In genomic region chr8:46365711-46366110, GRCm38 (mm10) we compare ENCODE assay signal across 21 mouse cellular contexts.
DNase-seq lines count a peak whose midpoint lies in the region; ATAC-seq and TF ChIP-seq lines count a peak whose summit lies in the region.
"Had no signal": no experiment of that assay in that cellular context is flagged by ENCODE, and none has a peak within 500 bp of the region (broad histone marks: within the 10 kb centered on the region; RNA-seq: fewer than 3 reads in every experiment).

No protein-coding gene starts in this region.

- intact Hi-C loops in heart, postnatal 14 days (cut with DNase I) = no loop called here

- no peak overlapping the region for H3K4me3 ChIP-seq in kidney, adult 2 months (ENCODE audit: insufficient read depth, low read depth, low read length)
- no peak overlapping the region for H3K4me3 ChIP-seq in liver, adult 2 months (ENCODE audit: insufficient read depth, low read depth, low read length)
- no peak overlapping the region for H3K4me3 ChIP-seq in liver, embryonic 11.5 days (ENCODE audit: low read depth, low read length)
- H3K4me3 ChIP-seq: embryonic facial prominence, embryonic 12.5 days; embryonic facial prominence, embryonic 15.5 days; forebrain, embryonic 15.5 days; heart, embryonic 13.5 days; hindbrain, embryonic 12.5 days; hindbrain, embryonic 15.5 days had no signal

- H3K27ac ChIP-seq in kidney, adult 2 months (ENCODE audit: insufficient read depth, low read depth, low read length) = no peak overlapping the region
- no peak overlapping the region for H3K27ac ChIP-seq in liver, adult 2 months (replicated peaks; ENCODE audit: insufficient read depth, low read depth, low read length)
- no peak overlapping the region for H3K27ac ChIP-seq in liver, embryonic 11.5 days (ENCODE audit: low read depth, low read length)
- H3K27ac ChIP-seq: embryonic facial prominence, embryonic 12.5 days; embryonic facial prominence, embryonic 15.5 days; forebrain, embryonic 15.5 days; heart, embryonic 13.5 days; hindbrain, embryonic 12.5 days; hindbrain, embryonic 15.5 days had no signal

- H3K4me2 ChIP-seq in liver, embryonic 11.5 days = no peak overlapping the region
- H3K4me2 ChIP-seq: embryonic facial prominence, embryonic 12.5 days; embryonic facial prominence, embryonic 15.5 days; forebrain, embryonic 15.5 days; heart, embryonic 13.5 days; hindbrain, embryonic 12.5 days; hindbrain, embryonic 15.5 days had no signal

- ATAC-seq in liver, embryonic 11.5 days (replicated peaks; ENCODE audit: low FRiP score) = no peak
- ATAC-seq: forebrain, embryonic 15.5 days; Patski had no signal

- H3K27me3 ChIP-seq in kidney, adult 2 months (replicated peaks; ENCODE audit: control insufficient read depth, insufficient read depth, low read length) = no peaks in the 10 kb centered on the region
- no peaks in the 10 kb centered on the region for H3K27me3 ChIP-seq in liver, adult 2 months (ENCODE audit: control insufficient read depth, insufficient read depth, low read length)
- H3K27me3 ChIP-seq in liver, embryonic 11.5 days (replicated peaks; ENCODE audit: control insufficient read depth, insufficient read depth, low read length) = no peaks in the 10 kb centered on the region
- H3K27me3 ChIP-seq: embryonic facial prominence, embryonic 12.5 days; embryonic facial prominence, embryonic 15.5 days; forebrain, embryonic 15.5 days; heart, embryonic 13.5 days; hindbrain, embryonic 12.5 days; hindbrain, embryonic 15.5 days; Patski had no signal

- no peak for TF ChIP-seq POLR2A in kidney, adult 2 months (IDR thresholded peaks at IDR 0.05; ENCODE audit: low read depth, low read length)
- TF ChIP-seq POLR2A in liver, adult 2 months (IDR thresholded peaks at IDR 0.05; ENCODE audit: extremely low read depth, insufficient read depth, low read length) = no peak

- no peak for TF ChIP-seq CTCF in kidney, adult 2 months (conservative IDR thresholded peaks at IDR 0.05; ENCODE audit: insufficient read depth, insufficient read length, low read depth, low read length)
- TF ChIP-seq CTCF in liver, adult 2 months (IDR thresholded peaks at IDR 0.05; ENCODE audit: low read depth, low read length) = no peak

- H3K79me2 ChIP-seq in liver, adult 2 months (ENCODE audit: control insufficient read depth, insufficient read depth, low read length) = no peaks in the 10 kb centered on the region

- no peaks in the 10 kb centered on the region for H3K4me1 ChIP-seq in kidney, adult 2 months (ENCODE audit: control insufficient read depth, insufficient read depth, low read length)
- peaks cover 13% of the 10 kb centered on the region for H3K4me1 ChIP-seq in liver, adult 2 months (ENCODE audit: control insufficient read depth, insufficient read depth, low read length)
- no peaks in the 10 kb centered on the region for H3K4me1 ChIP-seq in liver, embryonic 11.5 days (replicated peaks; ENCODE audit: control insufficient read depth, insufficient read depth, low read length)
- H3K4me1 ChIP-seq: embryonic facial prominence, embryonic 12.5 days; embryonic facial prominence, embryonic 15.5 days; forebrain, embryonic 15.5 days; heart, embryonic 13.5 days; hindbrain, embryonic 12.5 days; hindbrain, embryonic 15.5 days had no signal

- H3K9me3 ChIP-seq in liver, embryonic 11.5 days (ENCODE audit: control insufficient read depth, low read length) = no peaks in the 10 kb centered on the region
- H3K9me3 ChIP-seq: embryonic facial prominence, embryonic 12.5 days; embryonic facial prominence, embryonic 15.5 days; forebrain, embryonic 15.5 days; heart, embryonic 13.5 days; hindbrain, embryonic 12.5 days; hindbrain, embryonic 15.5 days had no signal

- H3K36me3 ChIP-seq in kidney, adult 2 months (ENCODE audit: control insufficient read depth, insufficient read depth, low read length) = no peaks in the 10 kb centered on the region
- no peaks in the 10 kb centered on the region for H3K36me3 ChIP-seq in liver, adult 2 months (ENCODE audit: control insufficient read depth, insufficient read depth, low read length)
- H3K36me3 ChIP-seq in liver, embryonic 11.5 days (ENCODE audit: control insufficient read depth, insufficient read depth, low read length) = no peaks in the 10 kb centered on the region
- H3K36me3 ChIP-seq: embryonic facial prominence, embryonic 12.5 days; embryonic facial prominence, embryonic 15.5 days; forebrain, embryonic 15.5 days; heart, embryonic 13.5 days; hindbrain, embryonic 12.5 days; hindbrain, embryonic 15.5 days had no signal

- WGBS in kidney, adult 2 months = 65% methylated on average over 5 of the region's 5 CpGs
- 84% methylated on average over 5 of the region's 5 CpGs for WGBS in liver, adult 2 months
- 82% methylated on average over 5 of the region's 5 CpGs for WGBS in liver, embryonic 11.5 days

- DNase-seq in cerebellum, postnatal 10 days = peak; percentile 70 to 73
- no peak for DNase-seq in cerebellum, adult 11-12 months
- DNase-seq in heart, adult 11 months = peak; percentile 35
- DNase-seq in heart, postnatal 14 days = no peak
- peak; percentile 52 for DNase-seq in kidney, adult 2 months
- DNase-seq in kidney, postnatal 25 days = no peak
- peak; percentile 25 for DNase-seq in liver, adult 2 months (ENCODE audit: extremely low read depth, low read depth, low spot score)
- no peak for DNase-seq in liver, embryonic 11.5 days (ENCODE audit: low spot score)
- DNase-seq: adrenal gland, postnatal 10 days; adrenal gland, postnatal 36 days; cerebellum, adult 8-10 months; cerebellum, postnatal 25 days; gastrocnemius, postnatal 10 days; gastrocnemius, postnatal 36 days had no signal

- no peak overlapping the region for H3K9ac ChIP-seq in liver, adult 2 months (ENCODE audit: low read depth, low read length)
- no peak overlapping the region for H3K9ac ChIP-seq in liver, embryonic 11.5 days (ENCODE audit: low read depth, low read length)
- H3K9ac ChIP-seq: embryonic facial prominence, embryonic 12.5 days; embryonic facial prominence, embryonic 15.5 days; forebrain, embryonic 15.5 days; heart, embryonic 13.5 days; hindbrain, embryonic 12.5 days; hindbrain, embryonic 15.5 days had no signal

Comparison
In these comparisons a context has a peak if more than half of its experiments do, and no peak if none do; other contexts are left out.
1. DNase-seq: peak in cerebellum, postnatal 10 days (2 of 2), heart, adult 11 months (single experiment), kidney, adult 2 months (single experiment) and liver, adult 2 months (single experiment); none in cerebellum, adult 11-12 months (single experiment), heart, postnatal 14 days (0 of 2), kidney, postnatal 25 days (0 of 2) and liver, embryonic 11.5 days (single experiment).